Mouse (Mus musculus): ENCODE measurements around the gene Pcdh7. TPM values are rescaled to one million over a fixed set of nuclear protein-coding genes. Genes with fewer than 3 reads are reported as not detected.

Pcdh7 gene
- total and polyA plus RNA-seq, 3 experiments: not detected

DNA sequence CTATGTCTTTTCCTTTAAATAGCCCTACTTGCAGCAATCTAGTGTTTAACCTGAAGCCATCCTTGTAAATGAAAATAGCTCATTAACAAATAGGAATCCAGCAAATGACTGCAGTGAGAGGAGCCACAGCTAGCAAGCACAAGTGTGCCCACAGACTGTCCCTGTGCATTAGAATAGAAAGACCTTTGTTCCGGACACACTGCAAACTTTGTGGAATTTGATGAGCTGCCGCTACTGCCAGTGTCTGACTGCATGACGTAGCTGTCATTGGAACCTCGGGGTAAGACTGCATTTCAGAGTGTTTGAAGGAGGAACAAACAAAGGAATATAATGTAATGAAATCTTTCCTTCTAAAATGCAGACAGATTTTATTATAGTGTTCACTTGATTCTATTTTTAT, 326.4 kb downstream of the Pcdh7 start:
- H3K9ac ChIP-seq (ENCODE audit: control insufficient read depth, low read depth, low read length, poor library complexity, severe bottlenecking): no peak overlapping the region
- H3K27me3 ChIP-seq (ENCODE audit: control insufficient read depth in 1 of 2, insufficient read depth in 2 of 2, low read length in 2 of 2): no peaks in the 10 kb centered on the region
- TF ChIP-seq ZNF384 (IDR thresholded peaks at IDR 0.05; ENCODE audit: low read depth, low read length): no peak
- TF ChIP-seq JUND (IDR thresholded peaks at IDR 0.05; ENCODE audit: low read depth, low read length): no peak
- no peak for TF ChIP-seq EP300 (IDR thresholded peaks at IDR 0.05; ENCODE audit: low read depth in 1 of 2, low read length in 2 of 2)
- no peaks in the 10 kb centered on the region for H3K79me2 ChIP-seq (ENCODE audit: control insufficient read depth, insufficient read depth, low read length, poor library complexity)
- no peak overlapping the region for H3K27ac ChIP-seq (ENCODE audit: control insufficient read depth, low read depth, low read length)
- H3K4me3 ChIP-seq (ENCODE audit: control insufficient read depth in 1 of 2, insufficient read depth in 1 of 2, low read depth in 2 of 2, low read length in 2 of 2): no peak overlapping the region
- DNase-seq (ENCODE audit: low read depth, low spot score): no peak
- H3K9me3 ChIP-seq (replicated peaks; ENCODE audit: insufficient read depth, low read length): no peaks in the 10 kb centered on the region
- H3K4me1 ChIP-seq (ENCODE audit: control insufficient read depth in 1 of 2, insufficient read depth in 2 of 2, low read length in 2 of 2): no peaks in the 10 kb centered on the region
- H3K36me3 ChIP-seq (ENCODE audit: control insufficient read depth in 1 of 2, insufficient read depth in 2 of 2, low read length in 2 of 2): no peaks in the 10 kb centered on the region

DNA sequence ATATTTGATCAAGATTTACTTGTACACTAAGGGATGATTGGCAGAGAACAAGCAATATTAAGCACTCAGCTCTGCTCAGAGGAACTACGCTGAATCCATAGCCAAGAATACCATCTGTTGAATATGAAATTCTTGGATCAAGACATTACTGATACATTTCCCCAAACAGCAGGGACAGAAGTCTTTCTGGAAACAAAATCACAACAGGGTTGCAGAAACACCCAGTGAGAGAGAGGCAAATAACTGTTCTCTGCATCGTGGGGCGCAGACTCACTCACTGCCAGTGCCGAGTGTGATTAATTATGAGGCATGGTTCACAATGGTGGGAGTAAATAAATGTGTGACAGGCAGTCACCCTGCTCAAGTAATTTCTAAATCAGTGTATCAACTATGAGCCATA, 363.3 kb downstream of the Pcdh7 start:
- H3K4me1 ChIP-seq (ENCODE audit: control insufficient read depth in 1 of 2, insufficient read depth in 2 of 2, low read length in 2 of 2): no peaks in the 10 kb centered on the region
- H3K27ac ChIP-seq (ENCODE audit: control insufficient read depth, low read depth, low read length): no peak overlapping the region
- no peak for DNase-seq (ENCODE audit: low read depth, low spot score)
- no peak overlapping the region for H3K4me3 ChIP-seq (ENCODE audit: control insufficient read depth in 1 of 2, insufficient read depth in 1 of 2, low read depth in 2 of 2, low read length in 2 of 2)
- H3K36me3 ChIP-seq (ENCODE audit: control insufficient read depth in 1 of 2, insufficient read depth in 2 of 2, low read length in 2 of 2): no peaks in the 10 kb centered on the region
- TF ChIP-seq CHD2 (IDR thresholded peaks at IDR 0.05; ENCODE audit: low read length) (no peak), KAT2A (conservative IDR thresholded peaks at IDR 0.05; ENCODE audit: low read depth, low read length) (no peak), TCF12 (IDR thresholded peaks at IDR 0.05; ENCODE audit: low read depth, low read length) (no peak)
- H3K9me3 ChIP-seq (replicated peaks; ENCODE audit: insufficient read depth, low read length): no peaks in the 10 kb centered on the region
- no peaks in the 10 kb centered on the region for H3K79me2 ChIP-seq (ENCODE audit: control insufficient read depth, insufficient read depth, low read length, poor library complexity)
- no peak overlapping the region for H3K9ac ChIP-seq (ENCODE audit: control insufficient read depth, low read depth, low read length, poor library complexity, severe bottlenecking)
- no peaks in the 10 kb centered on the region for H3K27me3 ChIP-seq (ENCODE audit: control insufficient read depth in 1 of 2, insufficient read depth in 2 of 2, low read length in 2 of 2)

DNA sequence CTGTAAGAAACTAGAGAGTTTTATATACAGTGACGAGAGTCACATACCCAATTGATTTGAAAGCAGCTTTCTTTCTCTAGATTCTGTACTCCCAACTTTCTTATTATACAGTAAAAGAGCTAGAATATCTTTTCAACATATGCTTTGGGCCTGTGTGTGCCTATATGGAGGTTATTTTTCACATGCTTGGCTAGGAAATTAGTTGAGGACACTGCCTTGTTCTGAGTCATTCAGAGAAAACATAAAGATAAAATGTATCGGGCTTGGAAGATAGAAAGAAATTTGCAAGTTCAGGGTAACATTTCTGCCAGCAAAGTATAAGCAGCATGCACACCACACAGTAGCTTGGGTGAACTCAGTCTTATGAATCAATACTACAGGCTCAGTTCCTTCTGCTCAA, 364.5 kb downstream of the Pcdh7 start:
- Histone ChIP-seq H3K9me3 (replicated peaks; ENCODE audit: insufficient read depth, low read length) (no peaks in the 10 kb centered on the region), H3K27ac (ENCODE audit: control insufficient read depth, low read depth, low read length) (no peak overlapping the region), H3K4me1 (ENCODE audit: control insufficient read depth in 1 of 2, insufficient read depth in 2 of 2, low read length in 2 of 2) (no peaks in the 10 kb centered on the region), H3K4me3 (ENCODE audit: control insufficient read depth in 1 of 2, insufficient read depth in 1 of 2, low read depth in 2 of 2, low read length in 2 of 2) (no peak overlapping the region), H3K27me3 (ENCODE audit: control insufficient read depth in 1 of 2, insufficient read depth in 2 of 2, low read length in 2 of 2) (no peaks in the 10 kb centered on the region), H3K36me3 (ENCODE audit: control insufficient read depth in 1 of 2, insufficient read depth in 2 of 2, low read length in 2 of 2) (no peaks in the 10 kb centered on the region), H3K9ac (ENCODE audit: control insufficient read depth, low read depth, low read length, poor library complexity, severe bottlenecking) (no peak overlapping the region), H3K79me2 (ENCODE audit: control insufficient read depth, insufficient read depth, low read length, poor library complexity) (no peaks in the 10 kb centered on the region)
- TF ChIP-seq SIN3A (IDR thresholded peaks at IDR 0.05; ENCODE audit: low read length) (no peak), RAD21 (IDR thresholded peaks at IDR 0.05; ENCODE audit: low read depth, low read length) (no peak), MXI1 (IDR thresholded peaks at IDR 0.05; ENCODE audit: low read depth, low read length) (no peak), MAX (IDR thresholded peaks at IDR 0.05; ENCODE audit: low read length) (no peak), RCOR1 (IDR thresholded peaks at IDR 0.05; ENCODE audit: low read depth, low read length) (no peak), MYB (IDR thresholded peaks at IDR 0.05; ENCODE audit: low read depth, low read length) (no peak)
- DNase-seq (ENCODE audit: low read depth, low spot score): no peak

All from MEL (cell line).